Mouse (Mus musculus): ENCODE measurements around the gene Zic4. TPM values are rescaled to one million over a fixed set of nuclear protein-coding genes. Genes with fewer than 3 reads are reported as not detected.
A peak's percentile ranks its signal among the peaks of the same experiment; 100 is the strongest.

Gene Zic4
- polyA plus RNA-seq, 1 experiment from 2014 or later, result 0.74 TPM

DNA sequence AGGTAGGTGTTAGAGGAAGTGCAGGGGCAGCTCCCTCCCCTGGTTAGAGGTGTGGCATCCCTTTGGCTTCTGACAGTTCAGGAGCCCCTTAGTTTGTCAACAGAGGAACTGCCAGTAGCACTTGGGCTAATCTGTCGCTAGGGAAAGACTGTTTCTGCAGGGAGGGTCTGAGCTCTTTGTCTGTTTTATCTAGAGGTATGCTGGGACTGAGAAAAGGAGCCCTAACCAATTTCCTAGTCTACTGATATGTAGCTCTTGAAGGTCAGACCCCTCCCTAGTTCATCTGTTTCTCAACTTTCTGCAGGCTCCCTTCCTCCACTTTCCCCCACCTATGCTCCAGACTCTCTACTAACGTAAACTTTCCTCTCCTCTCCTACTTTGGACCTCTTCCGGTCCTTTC lies 47.6 kb downstream of the Zic4 start:
- H3K4me3 ChIP-seq (replicated peaks), result no peak overlapping the region
- 0% methylated on average over 3 of the region's 3 CpGs for WGBS
- no peaks in the 10 kb centered on the region for H3K4me1 ChIP-seq (replicated peaks)

DNA sequence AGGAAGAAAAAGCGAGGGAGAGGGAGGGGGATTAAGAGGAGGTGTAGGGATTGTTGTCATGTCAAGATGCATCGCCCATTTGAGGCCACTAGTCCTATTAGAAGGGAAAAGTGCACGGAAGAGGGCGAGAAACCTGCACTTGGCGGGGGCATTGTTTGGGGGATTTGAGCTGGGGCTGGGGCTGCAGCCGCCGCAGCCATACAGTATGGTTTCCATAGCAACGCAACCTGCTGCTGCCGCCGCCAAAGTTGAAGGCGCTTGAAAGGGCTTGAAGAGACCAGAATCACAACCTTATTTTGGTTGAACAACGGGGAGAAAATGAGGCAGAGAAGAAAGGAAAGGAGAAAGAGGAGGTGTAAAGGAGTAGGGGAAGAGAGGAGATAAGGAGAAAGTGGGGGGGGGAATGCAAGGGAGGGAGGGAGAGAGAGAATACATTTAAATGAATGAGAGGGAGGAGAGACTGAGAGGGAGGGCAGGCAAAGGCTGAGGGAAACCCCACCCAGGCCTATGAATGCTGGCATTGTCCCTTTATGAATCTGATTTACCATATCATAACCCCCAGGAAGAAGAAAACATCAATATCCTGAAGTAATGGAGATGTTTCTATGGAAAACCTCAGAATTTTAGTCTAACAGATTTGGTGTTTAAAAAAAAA lies 51.9 kb downstream of the Zic4 start:
- Histone ChIP-seq H3K4me1 (replicated peaks) (no peaks in the 10 kb centered on the region), H3K9me3 (no peaks in the 10 kb centered on the region), H3K9ac (replicated peaks) (no peak overlapping the region), H3K36me3 (no peaks in the 10 kb centered on the region), H3K4me3 (replicated peaks) (no peak overlapping the region), H3K27ac (no peak overlapping the region), H3K27me3 (peaks cover 77% of the 10 kb centered on the region), H3K4me2 (peak overlapping the region; percentile 16; the same call in 1 of the 2 replicates)
- under 1% methylated on average over 12 of the region's 12 CpGs for WGBS
- no peak for ATAC-seq (ENCODE audit: insufficient number of reproducible peaks, insufficient read depth, low FRiP score, low TSS enrichment, low read depth)

More for the DNA sequence above, 47.6 kb downstream of the Zic4 start:
- Histone ChIP-seq H3K27ac (no peak overlapping the region), H3K27me3 (peaks cover 68% of the 10 kb centered on the region), H3K4me2 (no peak overlapping the region), H3K36me3 (no peaks in the 10 kb centered on the region), H3K9ac (replicated peaks) (no peak overlapping the region), H3K9me3 (0 out of 2 replicates have a peak, but pooled peaks cover 4% of the 10 kb centered on the region)
- no peak for ATAC-seq (ENCODE audit: insufficient number of reproducible peaks, insufficient read depth, low FRiP score, low TSS enrichment, low read depth)

GRCm38 (mm10) chr9:91420441-91420840 lies 58.2 kb downstream of the Zic4 start:
- WGBS, result 1% methylated on average over 18 of the region's 18 CpGs
- Histone ChIP-seq H3K27me3 (peaks cover 54% of the 10 kb centered on the region), H3K4me2 (no peak overlapping the region)

More at GRCm38 (mm10) chr9:91420441-91420840, 58.2 kb downstream of the Zic4 start:
- no peak overlapping the region for H3K4me3 ChIP-seq (replicated peaks)
- no peaks in the 10 kb centered on the region for H3K4me1 ChIP-seq (replicated peaks)
- H3K9ac ChIP-seq (replicated peaks), result no peak overlapping the region
- H3K27ac ChIP-seq, result no peak overlapping the region
- ATAC-seq (ENCODE audit: insufficient number of reproducible peaks, insufficient read depth, low FRiP score, low TSS enrichment, low read depth), result no peak
- no peaks in the 10 kb centered on the region for H3K36me3 ChIP-seq
- H3K9me3 ChIP-seq, result no peaks in the 10 kb centered on the region

Other genes starting within 250 kb of the Zic4 start
- 0.13 and 0.20 TPM in 2 replicates for gene Zic1, start 3.4 kb downstream of the Zic4 start, polyA plus RNA-seq (2016; fragmentation: Nextera tagmentation; extraction: Ambion mirVana)